Mouse (Mus musculus): Measurements from ENCODE around the gene Mrpl55.

GRCm38 (mm10) chr11:59176921-59177320, 25.4 kb upstream of the Mrpl55 start:
- no peak for TF ChIP-seq POLR2A (IDR thresholded peaks at IDR 0.05; ENCODE audit: insufficient read depth, low read depth, low read length)
- no peak for TF ChIP-seq CTCF (IDR thresholded peaks at IDR 0.05; ENCODE audit: insufficient read depth, low read depth, low read length)
